Mouse (Mus musculus) ES-E14 (cell line): ENCODE measurements around the gene 4931429L15Rik.

Experiments
- CHD2 ChIP-seq: IDR thresholded peaks from 2 replicates; pipeline ENCODE4 v1.6.1; 2014; ENCODE audit warnings: mild to moderate bottlenecking, low read depth, low read length, inconsistent platforms
- HCFC1 ChIP-seq: IDR thresholded peaks from 2 replicates; pipeline ENCODE4 v1.6.1; 2012; ENCODE audit warnings: low read length, inconsistent platforms, borderline replicate concordance; ENCODE audit not compliant: insufficient read depth
- MAFK ChIP-seq: IDR thresholded peaks from 2 replicates; pipeline ENCODE4 v1.6.1; 2014; ENCODE audit warnings: mild to moderate bottlenecking, low read depth, low read length, inconsistent platforms; ENCODE audit not compliant: insufficient read depth
- ZC3H11A ChIP-seq: IDR thresholded peaks from 2 replicates; pipeline ENCODE4 v1.6.1; 2012; ENCODE audit warnings: low read depth, mild to moderate bottlenecking, inconsistent platforms, low read length, borderline replicate concordance
- ZNF384 ChIP-seq: IDR thresholded peaks from 2 replicates; pipeline ENCODE4 v1.6.1; 2012; ENCODE audit warnings: low read depth, low read length, inconsistent platforms

DNA sequence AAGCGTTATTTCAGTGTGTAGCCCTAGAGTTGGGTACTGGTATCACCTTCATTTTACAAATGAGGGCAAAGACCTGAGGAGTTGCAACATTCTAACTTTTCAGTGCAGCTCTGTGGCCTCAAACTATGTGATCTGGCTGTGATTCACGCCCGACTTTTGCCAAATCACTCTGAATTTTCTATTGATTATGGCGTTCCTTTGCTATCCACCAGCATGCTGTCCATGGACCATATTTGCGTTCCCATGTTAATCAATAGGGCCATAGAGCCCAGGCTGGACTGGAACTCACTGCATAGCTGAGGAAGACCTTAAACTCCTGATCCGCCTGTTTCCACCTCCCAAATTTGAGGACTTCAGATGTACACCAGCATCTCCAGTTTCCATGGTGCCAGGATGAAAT is 60.7 kb downstream of the 4931429L15Rik start:
- no peak for TF ChIP-seq ZC3H11A
- no peak for TF ChIP-seq ZNF384
- no peak for TF ChIP-seq MAFK
- TF ChIP-seq CHD2, result no peak
- TF ChIP-seq HCFC1, result no peak
